8 mouse cellular contexts compared by ENCODE assay signal in genomic region chr11:49847811-49848078, GRCm38 (mm10). TPM values are rescaled to one million over a fixed set of nuclear protein-coding genes. Genes with fewer than 3 reads are reported as not detected.
DNase-seq lines count a peak whose midpoint lies in the region; ATAC-seq and TF ChIP-seq lines count a peak whose summit lies in the region.

No protein-coding gene starts in this region.

- ATAC-seq in kidney, postnatal 0 days (replicated peaks; ENCODE audit: low FRiP score, low read depth): no peak
- no peak for ATAC-seq in embryonic facial prominence, embryonic 12.5 days (ENCODE audit: insufficient number of reproducible peaks, insufficient read depth, low FRiP score, low TSS enrichment)
- ATAC-seq in intestine, embryonic 15.5 days: no peak
- ATAC-seq in midbrain, postnatal 0 days (ENCODE audit: low FRiP score): no peak

- no peak overlapping the region for H3K27ac ChIP-seq in kidney, postnatal 0 days
- no peak overlapping the region for H3K27ac ChIP-seq in embryonic facial prominence, embryonic 12.5 days
- no peak overlapping the region for H3K27ac ChIP-seq in intestine, embryonic 15.5 days
- H3K27ac ChIP-seq in midbrain, postnatal 0 days (ENCODE audit: low read depth, low read length): no peak overlapping the region

- peaks cover 4% of the 10 kb centered on the region; the same call in 1 of the 2 replicates for H3K36me3 ChIP-seq in kidney, postnatal 0 days (ENCODE audit: insufficient read depth, low read length)
- H3K36me3 ChIP-seq in embryonic facial prominence, embryonic 12.5 days: 0 out of 2 replicates have a peak, but pooled peaks cover 7% of the 10 kb centered on the region
- no peaks in the 10 kb centered on the region for H3K36me3 ChIP-seq in intestine, embryonic 15.5 days
- no peaks in the 10 kb centered on the region for H3K36me3 ChIP-seq in midbrain, postnatal 0 days (ENCODE audit: insufficient read depth, low read length)

- DNase-seq in kidney, postnatal 0 days (ENCODE audit: low spot score): no peak
- DNase-seq in kidney, adult 11 months: no peak
- no peak for DNase-seq in midbrain, postnatal 0 days (ENCODE audit: low spot score)
- DNase-seq in adrenal gland, postnatal 10 days: no peak
- no peak for DNase-seq in kidney, postnatal 14 days
- no peak for DNase-seq in cerebellum, adult 11-12 months

- 66% methylated on average over 2 of the region's 2 CpGs for WGBS in kidney, postnatal 0 days
- WGBS in embryonic facial prominence, embryonic 12.5 days: 73% methylated on average over 2 of the region's 2 CpGs
- WGBS in intestine, embryonic 15.5 days: 66% methylated on average over 2 of the region's 2 CpGs
- 63% methylated on average over 2 of the region's 2 CpGs for WGBS in midbrain, postnatal 0 days

- peak overlapping the region; percentile 94 for H3K4me2 ChIP-seq in kidney, postnatal 0 days (ENCODE audit: low read length)
- H3K4me2 ChIP-seq in embryonic facial prominence, embryonic 12.5 days (replicated peaks): peak overlapping the region; percentile 85
- peak overlapping the region; percentile 83 for H3K4me2 ChIP-seq in intestine, embryonic 15.5 days (replicated peaks)
- H3K4me2 ChIP-seq in midbrain, postnatal 0 days (ENCODE audit: low read depth, low read length, poor library complexity, severe bottlenecking): peak overlapping the region; percentile 88

- TF ChIP-seq CTCF in kidney, postnatal 0 days (IDR thresholded peaks at IDR 0.05; ENCODE audit: low read depth): no peak
- TF ChIP-seq CTCF in midbrain, postnatal 0 days (IDR thresholded peaks at IDR 0.05): no peak

- no peaks in the 10 kb centered on the region for H3K9me3 ChIP-seq in kidney, postnatal 0 days (replicated peaks; ENCODE audit: low read length)
- H3K9me3 ChIP-seq in embryonic facial prominence, embryonic 12.5 days: no peaks in the 10 kb centered on the region
- H3K9me3 ChIP-seq in intestine, embryonic 15.5 days: no peaks in the 10 kb centered on the region
- no peaks in the 10 kb centered on the region for H3K9me3 ChIP-seq in midbrain, postnatal 0 days (ENCODE audit: low read length)

- H3K4me1 ChIP-seq in kidney, postnatal 0 days (replicated peaks; ENCODE audit: insufficient read depth, low read length): peaks cover 19% of the 10 kb centered on the region
- H3K4me1 ChIP-seq in embryonic facial prominence, embryonic 12.5 days: peaks cover 15% of the 10 kb centered on the region
- H3K4me1 ChIP-seq in intestine, embryonic 15.5 days (replicated peaks): peaks cover 13% of the 10 kb centered on the region
- H3K4me1 ChIP-seq in midbrain, postnatal 0 days (ENCODE audit: insufficient read depth, low read length): peaks cover 14% of the 10 kb centered on the region

- peak overlapping the region; percentile 94; the same call in 1 of the 2 replicates for H3K4me3 ChIP-seq in kidney, postnatal 0 days (replicated peaks; ENCODE audit: low read depth, low read length)
- peak overlapping the region; percentile 88 for H3K4me3 ChIP-seq in embryonic facial prominence, embryonic 12.5 days
- peak overlapping the region; percentile 86; the same call in 1 of the 2 replicates for H3K4me3 ChIP-seq in intestine, embryonic 15.5 days (replicated peaks)
- peak overlapping the region; percentile 98 for H3K4me3 ChIP-seq in midbrain, postnatal 0 days (ENCODE audit: low read depth, low read length)

- no peak overlapping the region for H3K9ac ChIP-seq in kidney, postnatal 0 days (ENCODE audit: low read depth, low read length)
- peak overlapping the region; percentile 90 for H3K9ac ChIP-seq in embryonic facial prominence, embryonic 12.5 days
- H3K9ac ChIP-seq in intestine, embryonic 15.5 days: peak overlapping the region; percentile 96; the same call in 1 of the 2 replicates
- peak overlapping the region; percentile 87; the same call in 1 of the 2 replicates for H3K9ac ChIP-seq in midbrain, postnatal 0 days (replicated peaks; ENCODE audit: low read length, poor library complexity, severe bottlenecking)

- H3K27me3 ChIP-seq in kidney, postnatal 0 days (ENCODE audit: insufficient read depth, low read length): no peaks in the 10 kb centered on the region
- no peaks in the 10 kb centered on the region for H3K27me3 ChIP-seq in embryonic facial prominence, embryonic 12.5 days
- no peaks in the 10 kb centered on the region for H3K27me3 ChIP-seq in intestine, embryonic 15.5 days (replicated peaks)
- H3K27me3 ChIP-seq in midbrain, postnatal 0 days (ENCODE audit: insufficient read depth, low read length): no peaks in the 10 kb centered on the region

RNA-seq across cellular contexts. Expression of gene Mapk9, which starts 1.2 kb away (rescaled TPM):
- polyA plus RNA-seq in kidney, postnatal 0 days (2015; fragmentation: Nextera tagmentation; extraction: Ambion mirVana): 25.5 and 26.0 TPM in 2 replicates
- polyA plus RNA-seq in embryonic facial prominence, embryonic 12.5 days (2016; fragmentation: Nextera tagmentation; extraction: Ambion mirVana): 39.3 and 46.2 TPM in 2 replicates
- 29.9 and 32.1 TPM in 2 replicates for polyA plus RNA-seq in intestine, embryonic 15.5 days (2015; fragmentation: Nextera tagmentation; extraction: Ambion mirVana)
- 128 and 157 TPM in 2 replicates for total RNA-seq in midbrain, postnatal 0 days (2014; rRNA removed)
- 70.4 and 72.1 TPM in 2 replicates for polyA plus RNA-seq in midbrain, postnatal 0 days (2015; fragmentation: Nextera tagmentation; extraction: Ambion mirVana)
- 10 to 100 TPM; 56.4 to 67.8 TPM for total RNA-seq in adrenal gland, postnatal 10 days (2021)

RNA-seq across cellular contexts. Expression of gene Gfpt2, which starts 53.8 kb away (rescaled TPM):
- polyA plus RNA-seq in kidney, postnatal 0 days (2015; fragmentation: Nextera tagmentation; extraction: Ambion mirVana): 7.3 and 8.6 TPM in 2 replicates
- polyA plus RNA-seq in embryonic facial prominence, embryonic 12.5 days (2016; fragmentation: Nextera tagmentation; extraction: Ambion mirVana): 25.3 and 27.5 TPM in 2 replicates
- 6.5 and 6.7 TPM in 2 replicates for polyA plus RNA-seq in intestine, embryonic 15.5 days (2015; fragmentation: Nextera tagmentation; extraction: Ambion mirVana)
- 3.1 and 6.0 TPM in 2 replicates for total RNA-seq in midbrain, postnatal 0 days (2014; rRNA removed)
- polyA plus RNA-seq in midbrain, postnatal 0 days (2015; fragmentation: Nextera tagmentation; extraction: Ambion mirVana): 3.9 and 4.3 TPM in 2 replicates
- total RNA-seq in adrenal gland, postnatal 10 days (2021): 1 to 10 TPM; 5.8 to 5.9 TPM

RNA-seq across cellular contexts. Expression of gene Rasgef1c, which starts 53.9 kb away (rescaled TPM):
- polyA plus RNA-seq in kidney, postnatal 0 days (2015; fragmentation: Nextera tagmentation; extraction: Ambion mirVana): 0.10 and 0.18 TPM in 2 replicates
- polyA plus RNA-seq in embryonic facial prominence, embryonic 12.5 days (2016; fragmentation: Nextera tagmentation; extraction: Ambion mirVana): 0.26 and 0.46 TPM in 2 replicates
- polyA plus RNA-seq in intestine, embryonic 15.5 days (2015; fragmentation: Nextera tagmentation; extraction: Ambion mirVana): 0.36 and 0.43 TPM in 2 replicates
- total RNA-seq in midbrain, postnatal 0 days (2014; rRNA removed): 44.8 and 45.7 TPM in 2 replicates
- 42.6 and 43.3 TPM in 2 replicates for polyA plus RNA-seq in midbrain, postnatal 0 days (2015; fragmentation: Nextera tagmentation; extraction: Ambion mirVana)
- total RNA-seq in adrenal gland, postnatal 10 days (2021): 1 to 10 TPM; 1.4 to 1.8 TPM

Comparison
In these comparisons a context has a peak if more than half of its experiments do, and no peak if none do; other contexts are left out.
1. RNA of gene Rasgef1c, which starts 53.9 kb away (polyA plus RNA-seq): 42.6 to 43.3 TPM in midbrain, postnatal 0 days; 0.36 to 0.43 TPM in intestine, embryonic 15.5 days, 0.26 to 0.46 TPM in embryonic facial prominence, embryonic 12.5 days and 0.10 to 0.18 TPM in kidney, postnatal 0 days; every median in the first group is over 10 times any median in the second.
2. Peak in every context shown above with its lines, with median percentiles within 50 percentile points of each other: H3K4me2 ChIP-seq and H3K4me3 ChIP-seq.